Mouse (Mus musculus): Measurements from ENCODE around the gene Inpp5a.
A peak's percentile ranks its signal among the peaks of the same experiment; 100 is the strongest.

Gene Inpp5a

DNA sequence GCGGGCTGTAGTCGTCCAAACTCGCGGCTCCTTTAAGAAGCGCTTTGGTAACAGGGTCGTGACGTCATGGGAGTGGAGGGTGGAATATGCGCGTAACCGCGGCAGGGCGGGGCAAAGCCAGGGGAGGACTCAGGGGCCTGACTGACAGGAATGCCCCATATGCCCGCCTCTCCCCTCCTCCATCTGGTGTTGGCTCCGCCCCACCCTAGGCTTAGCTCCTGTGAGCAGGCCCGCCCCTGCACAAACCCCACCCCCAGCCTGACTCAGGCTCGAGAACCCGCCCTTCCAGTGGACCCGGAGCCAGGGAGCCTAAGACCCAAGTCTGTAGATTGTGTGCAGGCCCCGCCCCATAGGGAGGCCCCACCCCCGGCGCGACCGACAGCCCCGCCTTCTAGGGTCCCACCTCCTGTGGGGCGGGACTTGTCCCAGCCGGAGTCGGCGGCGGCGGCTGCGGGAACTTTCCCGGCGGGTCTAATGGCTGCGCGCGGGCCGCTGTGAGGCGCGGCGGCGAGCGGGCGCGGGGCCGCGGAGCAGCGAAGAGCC lies at the start of gene Inpp5a:
Gene Inpp5a, plus strand, starts transcription at position 440 of the 543 bp plus-strand sequence.
- peak; percentile 99 for DNase-seq

DNA sequence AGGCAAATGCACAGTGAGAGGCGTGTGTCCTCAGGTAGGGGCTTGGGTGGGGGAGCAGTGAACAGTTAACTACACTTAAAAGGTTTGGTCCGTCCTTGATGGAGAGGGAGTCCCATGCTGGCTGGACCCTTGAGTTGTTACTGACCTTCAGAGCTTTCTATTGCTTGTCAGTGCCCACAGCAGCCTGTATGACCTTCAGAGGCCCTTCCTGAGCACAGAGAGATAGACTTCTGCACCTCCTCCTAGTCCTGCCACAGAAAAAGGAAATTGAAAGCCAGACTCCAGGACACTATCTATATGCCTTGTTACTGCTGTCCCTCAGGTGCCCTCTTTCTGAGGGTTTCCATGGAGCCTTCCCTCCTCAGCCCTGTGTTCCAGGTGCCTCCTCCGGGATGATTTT lies 49.7 kb upstream of the Inpp5a start:
- DNase-seq: no peak

DNA sequence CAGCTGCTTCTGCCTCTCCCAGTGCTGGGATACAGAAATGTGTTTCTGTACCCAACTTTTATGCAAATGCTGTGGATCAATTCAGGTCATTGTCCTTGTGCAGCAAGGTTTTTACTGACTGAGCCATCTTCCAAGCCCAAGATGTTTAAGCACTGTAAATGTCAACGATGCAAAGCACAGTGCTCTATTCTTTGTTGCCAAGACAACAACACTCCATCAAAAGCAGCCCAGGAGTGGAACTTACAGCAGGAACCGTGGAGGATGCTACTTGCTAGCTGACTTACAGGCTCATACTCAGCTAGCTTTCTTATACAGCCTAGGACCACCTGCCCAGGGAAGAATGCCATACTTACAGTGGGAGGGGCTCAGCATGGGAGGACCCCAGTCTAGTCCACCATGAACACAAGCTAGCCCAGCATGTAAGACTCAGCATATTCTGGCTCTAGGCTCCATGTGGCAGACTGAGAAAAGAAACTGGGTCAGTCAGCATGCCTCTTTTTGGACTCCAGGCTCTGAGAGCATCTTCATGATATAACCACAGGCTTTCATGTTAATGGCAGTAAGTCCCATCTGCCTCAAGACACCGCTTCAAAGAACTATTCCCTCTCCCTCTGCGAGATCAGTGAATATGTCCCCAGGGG lies 47.8 kb upstream of the Inpp5a start:
- no peak for DNase-seq

DNA sequence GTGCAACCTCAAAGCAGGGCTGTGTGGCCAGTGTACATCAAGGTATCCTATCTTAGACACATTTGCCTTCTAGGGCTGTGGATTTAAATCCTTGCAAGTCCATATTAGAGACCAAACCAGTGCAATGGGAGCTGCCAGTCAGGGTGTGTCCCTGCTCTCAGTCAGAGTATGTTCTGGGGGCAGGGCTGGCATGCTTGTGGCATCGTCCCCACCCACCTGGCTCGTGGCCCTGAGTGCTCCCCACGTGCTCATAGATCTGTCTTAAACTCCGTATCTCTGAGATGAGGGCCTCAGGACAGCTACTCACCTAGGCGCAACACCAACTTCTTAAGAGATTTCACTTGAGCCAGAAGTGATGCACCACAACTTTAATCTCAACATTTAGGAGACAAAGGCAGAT lies 46.1 kb upstream of the Inpp5a start:
- no peak for DNase-seq

DNA sequence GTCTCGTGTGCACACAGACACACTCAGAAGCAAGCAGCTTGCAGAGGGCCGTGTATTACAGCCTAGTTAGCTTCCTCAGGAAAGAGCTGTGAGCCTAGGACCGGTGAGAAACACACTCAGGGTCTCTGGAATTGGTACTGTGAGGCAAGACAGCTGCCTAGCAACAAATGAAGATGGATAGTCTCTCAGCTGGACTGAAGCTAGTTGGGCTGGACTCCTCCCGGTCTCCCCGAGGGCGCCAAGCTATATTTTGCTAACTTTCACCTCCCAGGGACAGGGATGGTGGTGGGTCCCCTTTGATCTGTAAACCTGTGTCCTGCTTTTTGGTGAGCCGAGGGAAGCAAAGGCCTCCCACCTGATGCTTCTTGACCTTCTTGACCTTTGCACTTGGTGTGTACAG lies 41.9 kb upstream of the Inpp5a start:
- DNase-seq: no peak

GRCm38 (mm10) chr7:139350606-139351005 lies 38.3 kb upstream of the Inpp5a start:
- no peak for DNase-seq

GRCm38 (mm10) chr7:139354370-139355139 lies 34.4 kb upstream of the Inpp5a start:
- no peak for DNase-seq

DNA sequence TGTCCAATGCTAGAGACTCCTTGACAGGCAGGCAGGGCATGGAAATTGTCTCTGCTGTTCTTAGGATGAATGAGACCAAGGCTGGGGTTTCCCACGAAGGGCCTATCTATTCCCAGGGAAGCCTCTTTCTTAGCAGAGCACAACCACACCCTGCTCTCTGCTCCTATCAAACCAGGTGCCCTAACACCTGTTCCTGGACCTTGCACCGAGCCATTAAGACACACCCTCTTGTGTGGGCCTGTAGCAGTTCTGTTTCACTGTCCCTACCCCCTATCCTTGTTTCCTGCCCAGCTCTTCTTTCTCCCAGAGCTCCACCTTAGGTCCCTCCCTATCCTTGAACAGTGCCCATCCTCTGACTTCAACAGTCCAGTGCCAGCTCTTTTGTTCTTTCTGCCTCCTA lies 31.9 kb upstream of the Inpp5a start:
- no peak for DNase-seq

- no peak for DNase-seq
These were observed 29.0 kb upstream of the Inpp5a start for GRCm38 (mm10) chr7:139359906-139360305.

DNA sequence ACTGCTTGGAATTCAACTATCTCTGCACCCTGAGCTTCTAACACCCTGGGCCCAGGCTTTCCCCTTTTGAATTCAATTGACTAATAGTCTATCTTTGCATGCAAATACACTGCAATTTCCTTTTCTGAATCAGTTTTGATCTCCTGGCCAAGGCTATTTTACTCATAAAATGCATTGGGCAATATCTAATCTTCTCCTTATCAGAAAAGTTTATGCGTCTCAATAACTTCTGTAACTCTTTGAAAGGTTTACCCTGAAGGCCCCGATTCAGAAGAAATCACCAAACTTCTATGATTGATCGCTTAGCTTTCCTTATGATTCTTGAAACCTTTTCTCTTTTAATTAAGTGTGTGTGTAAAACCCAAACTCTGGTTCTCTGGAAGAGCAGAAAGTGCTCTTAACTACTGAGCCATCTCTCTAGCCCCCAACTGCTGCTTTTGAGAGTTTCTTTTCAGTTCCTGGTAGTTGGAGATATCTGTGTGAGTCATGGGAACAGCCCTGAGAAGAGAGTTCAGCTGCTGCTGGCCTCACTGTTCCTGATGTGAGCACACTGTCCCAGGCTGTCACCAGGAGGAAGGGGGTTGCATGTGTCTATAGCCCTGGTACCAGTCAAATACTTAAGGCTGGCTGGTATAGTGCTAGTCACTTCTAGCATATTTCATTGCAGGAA lies 27.9 kb upstream of the Inpp5a start:
- DNase-seq: no peak

DNA sequence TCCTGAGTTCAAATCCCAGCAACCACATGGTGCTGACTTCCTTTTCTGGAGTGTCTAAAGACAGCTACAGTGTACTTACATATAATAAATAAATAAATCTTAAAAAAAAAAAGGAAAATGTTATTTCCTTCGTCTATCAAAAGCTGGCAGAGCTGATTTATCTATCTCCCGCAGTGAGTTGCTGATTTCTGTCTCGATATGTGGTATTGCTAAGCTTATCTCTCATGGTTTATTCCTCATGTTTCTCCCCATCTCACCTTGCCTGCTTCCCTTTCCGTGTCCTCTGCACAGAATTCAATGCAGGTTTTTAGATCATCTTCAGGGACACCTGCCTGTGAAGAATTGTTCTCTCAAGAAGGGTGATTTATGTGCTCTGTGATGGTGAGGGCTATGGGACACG lies 27.1 kb upstream of the Inpp5a start:
- no peak for DNase-seq

- no peak for DNase-seq
These were observed 26.4 kb upstream of the Inpp5a start for GRCm38 (mm10) chr7:139362514-139362913.

- DNase-seq: no peak
These were observed 25.5 kb upstream of the Inpp5a start for GRCm38 (mm10) chr7:139363281-139364004.

DNA sequence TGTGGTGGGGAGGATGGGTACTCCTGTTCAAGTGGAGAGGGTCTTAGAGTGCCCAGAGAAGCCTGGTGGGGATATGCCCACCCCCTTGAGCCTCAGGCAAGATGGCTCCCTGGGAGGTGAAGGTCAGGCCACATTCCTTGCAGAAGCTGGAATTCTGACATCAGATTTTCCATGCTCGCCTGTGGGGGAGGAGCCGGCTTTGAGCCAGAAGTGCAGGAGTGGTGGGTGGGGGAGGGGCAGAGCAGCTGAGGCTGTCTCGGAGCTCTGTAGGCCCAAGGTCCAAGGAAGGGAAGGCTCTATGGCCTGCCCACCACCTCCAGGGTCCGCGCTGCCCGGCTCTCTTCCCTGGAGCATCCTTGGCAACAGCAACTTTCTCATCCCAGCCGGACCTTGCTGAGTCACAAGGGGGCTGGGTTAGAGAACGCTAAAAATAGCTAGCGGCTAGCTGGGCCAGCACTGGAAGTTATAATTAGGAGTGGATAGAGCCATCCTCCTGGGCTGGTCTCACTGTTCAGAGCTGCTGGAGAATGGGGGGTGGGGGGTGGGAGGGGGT lies 24.8 kb upstream of the Inpp5a start:
- no peak for DNase-seq

DNA sequence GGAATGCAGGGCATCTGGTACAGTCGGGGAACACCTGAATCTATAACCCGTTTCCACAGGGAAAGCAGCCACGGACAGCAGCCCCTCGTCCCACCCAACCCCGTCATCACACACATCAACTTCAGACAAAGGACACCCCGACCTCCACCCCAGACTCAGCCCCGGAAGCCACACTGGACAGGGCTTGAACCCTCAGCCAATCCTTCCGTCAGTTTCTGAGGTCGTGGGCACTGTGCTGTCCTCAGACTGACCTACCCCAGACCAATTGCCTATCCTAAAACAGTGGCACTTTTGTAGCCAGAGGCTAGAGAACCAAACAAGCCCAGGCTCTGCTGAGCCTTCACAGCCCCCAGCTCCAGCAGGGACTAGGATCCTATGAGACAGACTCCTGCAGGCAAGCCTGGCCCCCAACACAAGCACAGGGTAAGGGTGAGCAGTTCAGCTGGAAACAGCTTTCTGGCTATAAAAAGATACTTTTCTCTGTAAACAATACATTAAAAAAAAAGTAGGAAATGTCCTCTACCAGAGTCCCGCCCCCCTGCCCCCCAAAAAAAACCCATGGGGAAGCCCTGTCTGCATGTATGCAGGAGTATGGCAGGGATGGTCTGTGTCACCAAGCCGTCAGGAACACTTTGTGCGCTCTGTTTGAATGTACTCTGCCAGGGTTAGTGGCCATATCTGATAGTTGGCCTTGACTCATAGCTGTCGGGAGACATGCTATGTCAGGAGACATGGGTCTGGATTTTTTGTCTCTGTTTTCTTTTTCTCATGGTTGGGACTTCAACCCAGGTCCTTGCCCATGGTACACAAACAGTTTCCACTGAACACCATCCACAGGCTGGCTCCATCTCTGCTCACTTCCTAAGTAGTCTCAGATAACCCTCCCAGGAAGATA lies 23.7 kb upstream of the Inpp5a start:
- no peak for DNase-seq

DNA sequence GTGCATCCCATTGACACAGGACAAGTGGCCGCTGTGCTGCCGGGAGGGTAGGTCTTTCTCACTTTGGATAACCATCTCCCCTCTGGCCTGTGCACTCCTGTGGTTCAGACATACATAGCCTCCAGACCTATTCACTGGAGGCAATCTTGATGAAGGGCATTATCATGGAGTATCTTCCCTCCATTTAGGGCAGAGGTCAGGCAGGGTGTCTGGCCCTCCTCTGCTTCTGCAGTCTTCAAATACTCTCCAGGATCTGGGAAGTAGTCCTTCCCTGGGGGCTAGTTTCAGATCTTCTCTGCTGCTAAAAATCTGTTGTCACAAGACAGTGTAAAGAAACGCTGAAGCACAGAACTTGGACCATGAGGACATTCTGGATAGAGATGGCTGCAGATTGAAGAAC lies 22.8 kb upstream of the Inpp5a start:
- DNase-seq: no peak

DNA sequence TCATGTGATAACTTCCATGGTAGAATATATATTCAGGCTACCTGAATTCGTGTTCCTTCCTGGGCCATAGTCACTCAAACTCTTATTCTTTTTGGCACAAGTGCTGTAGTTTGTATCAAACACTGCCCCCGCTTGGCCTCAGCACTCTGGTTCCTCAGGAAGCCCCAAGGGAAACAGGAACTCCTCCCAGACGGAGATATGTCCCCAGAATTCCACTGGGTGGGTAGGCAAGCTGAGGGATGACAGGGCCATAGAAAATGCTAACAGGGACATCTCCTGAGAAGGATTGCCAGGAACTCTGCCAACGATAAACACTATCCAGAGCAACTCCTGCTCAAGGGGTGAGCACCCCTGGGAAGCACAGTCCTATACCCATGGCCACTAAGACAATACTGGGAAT lies 22.4 kb upstream of the Inpp5a start:
- no peak for DNase-seq

DNA sequence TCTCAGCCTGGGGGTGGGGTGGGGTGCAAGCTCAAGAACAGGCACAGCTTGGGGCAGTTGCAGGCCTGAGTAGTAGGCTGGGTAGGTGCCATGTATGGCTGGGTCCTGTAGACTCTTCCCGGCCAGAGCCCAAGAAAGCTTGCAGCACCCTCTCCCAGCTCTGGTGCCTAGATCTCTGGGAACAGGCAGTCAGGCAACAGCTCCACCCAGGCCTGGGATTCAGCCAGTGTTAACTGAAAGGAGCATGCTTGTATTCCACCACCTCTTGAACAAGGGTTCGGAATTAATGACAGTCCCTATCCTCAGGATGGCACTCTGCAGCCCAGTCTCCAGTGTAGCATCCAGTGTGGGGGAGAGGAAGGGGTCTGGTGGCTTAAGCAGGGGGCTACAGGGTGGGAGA lies 20.7 kb upstream of the Inpp5a start:
- DNase-seq: no peak

- DNase-seq: peak in 1 of 2 experiments; percentile 14
These were observed 20.1 kb upstream of the Inpp5a start for GRCm38 (mm10) chr7:139368722-139369380.

DNA sequence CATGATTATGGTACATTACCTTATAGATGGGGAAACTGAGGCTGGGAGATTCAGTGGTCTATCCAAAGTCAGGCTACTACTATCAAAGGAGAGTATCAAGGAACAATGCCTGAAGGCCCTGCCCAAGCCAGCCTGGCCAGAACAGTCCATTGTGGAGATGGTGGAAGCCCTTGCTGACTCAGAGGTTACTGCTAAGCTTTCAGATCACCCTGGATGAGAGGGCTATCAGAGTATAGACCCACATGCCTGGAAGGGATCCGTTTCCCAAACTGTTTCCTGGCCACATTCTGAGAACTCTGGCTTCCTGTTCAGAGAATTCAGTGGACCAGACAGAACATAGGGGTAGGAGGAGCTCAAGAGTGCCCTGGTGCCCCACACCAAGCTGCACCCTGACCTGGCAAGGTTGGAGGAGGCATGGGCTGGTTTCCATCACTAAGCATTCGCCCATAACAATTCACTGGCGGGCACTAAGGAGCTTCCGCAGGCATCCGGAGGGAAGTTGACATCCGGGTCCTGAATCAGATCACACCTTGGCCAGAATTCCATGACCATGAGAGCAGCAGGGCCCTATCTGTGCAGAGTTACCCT lies 19.3 kb upstream of the Inpp5a start:
- DNase-seq: no peak

DNA sequence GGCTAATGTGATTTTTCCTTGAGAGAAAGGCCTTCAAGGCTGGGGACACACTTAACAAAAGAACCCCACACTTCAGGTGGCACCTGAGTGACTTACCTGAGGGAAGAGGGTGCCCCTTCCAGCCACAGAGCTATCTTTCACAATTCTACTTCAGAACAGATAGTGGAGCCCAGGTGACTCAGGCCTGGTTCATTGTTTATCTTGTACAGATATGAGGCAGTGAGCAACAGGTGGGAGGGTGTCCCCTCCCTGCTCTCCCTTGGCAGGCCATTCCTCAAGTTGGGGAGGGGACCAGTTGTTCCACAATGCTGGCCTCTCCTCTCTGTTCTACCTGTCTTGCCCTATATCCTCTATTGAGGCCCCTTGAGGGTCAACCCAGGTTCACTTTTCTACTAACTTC lies 17.5 kb upstream of the Inpp5a start:
- DNase-seq: no peak

Measured in thymus, adult 18-20 months (tissue).